Mouse (Mus musculus): Measurements from ENCODE around the gene Myof.

DNA sequence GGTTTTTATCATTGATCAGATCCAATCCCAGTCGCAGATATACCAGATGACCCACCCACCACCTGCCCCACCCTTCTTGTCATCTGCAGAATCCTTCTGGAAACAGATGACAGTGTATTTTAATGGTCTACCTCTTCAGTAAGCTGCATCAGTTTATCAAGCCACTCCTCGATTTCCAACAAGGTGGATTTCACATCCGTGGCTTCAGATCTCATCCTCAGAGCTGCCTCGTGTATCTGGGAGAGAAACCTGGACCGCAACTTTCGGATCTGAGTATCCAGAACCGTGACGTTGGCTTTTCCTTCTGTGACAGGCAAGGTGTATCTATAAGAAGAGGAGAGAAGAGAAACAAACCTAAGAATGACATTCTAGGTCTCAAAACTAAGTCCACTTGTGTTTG, 89.1 kb downstream of the Myof start:
- TF ChIP-seq CTCF (IDR thresholded peaks at IDR 0.05; ENCODE audit: low read depth, low read length): no peak
- TF ChIP-seq POLR2A (IDR thresholded peaks at IDR 0.05; ENCODE audit: extremely low read depth, insufficient read depth, low read length): no peak

Measured in liver, adult 2 months (tissue).